Mouse (Mus musculus) CH12F3 (cell line): ENCODE results near the gene Ppil2.

Experiments used
- in situ Hi-C: fragments of 300-500 bp; cut with MboI; formaldehyde crosslinking; loops from 2 replicates; pipeline ENCODE4 v1.14.3; 2020; ENCODE audit warnings: low sequenced_read_pairs

Gene Ppil2

GRCm38 (mm10) chr16:17041417-17041816, 69.6 kb downstream of the Ppil2 start:
- in situ Hi-C loops: no loop called here

- in situ Hi-C loops: no loop called here
Measured at GRCm38 (mm10) chr16:17040716-17041115, 70.3 kb downstream of the Ppil2 start.
